In genomic region chr8:119284516-119284915, GRCm38 (mm10) we compare ENCODE assay signal across 26 mouse cellular contexts. TPM values are rescaled to one million over a fixed set of nuclear protein-coding genes. Genes with fewer than 3 reads are reported as not detected.
DNase-seq lines count a peak whose midpoint lies in the region; ATAC-seq and TF ChIP-seq lines count a peak whose summit lies in the region.
"Had no signal": no experiment of that assay in that cellular context is flagged by ENCODE, and none has a peak within 500 bp of the region (broad histone marks: within the 10 kb centered on the region; RNA-seq: fewer than 3 reads in every experiment).

No protein-coding gene starts in this region.

- intact Hi-C loops in gastrocnemius, adult 2 months (cut with DNase I), result no loop called here

- H3K4me2 ChIP-seq in midbrain, postnatal 0 days (ENCODE audit: low read depth, low read length, poor library complexity, severe bottlenecking), result no peak overlapping the region
- H3K4me2 ChIP-seq in midbrain, embryonic 15.5 days, result no peak overlapping the region
- no peak overlapping the region for H3K4me2 ChIP-seq in kidney, embryonic 15.5 days
- H3K4me2 ChIP-seq: embryonic facial prominence, embryonic 13.5 days; forebrain, embryonic 15.5 days; heart, embryonic 15.5 days; hindbrain, embryonic 12.5 days; limb, embryonic 12.5 days; liver, embryonic 15.5 days; lung, embryonic 15.5 days; midbrain, embryonic 11.5 days; neural tube, embryonic 13.5 days had no signal

- H3K9me3 ChIP-seq in midbrain, postnatal 0 days (ENCODE audit: low read length), result no peaks in the 10 kb centered on the region
- H3K9me3 ChIP-seq in midbrain, embryonic 15.5 days, result no peaks in the 10 kb centered on the region
- no peaks in the 10 kb centered on the region for H3K9me3 ChIP-seq in kidney, embryonic 15.5 days (replicated peaks)
- H3K9me3 ChIP-seq: embryonic facial prominence, embryonic 13.5 days; forebrain, embryonic 10.5 days; forebrain, embryonic 15.5 days; heart, embryonic 10.5 days; heart, embryonic 15.5 days; hindbrain, embryonic 12.5 days; limb, embryonic 12.5 days; liver, embryonic 15.5 days; lung, embryonic 15.5 days; neural tube, embryonic 13.5 days had no signal

- H3K27me3 ChIP-seq in midbrain, postnatal 0 days (ENCODE audit: insufficient read depth, low read length), result no peaks in the 10 kb centered on the region
- H3K27me3 ChIP-seq in midbrain, embryonic 15.5 days (replicated peaks), result no peaks in the 10 kb centered on the region
- no peaks in the 10 kb centered on the region for H3K27me3 ChIP-seq in kidney, embryonic 15.5 days
- H3K27me3 ChIP-seq: embryonic facial prominence, embryonic 13.5 days; forebrain, embryonic 15.5 days; heart, embryonic 15.5 days; hindbrain, embryonic 12.5 days; limb, embryonic 12.5 days; liver, embryonic 15.5 days; lung, embryonic 15.5 days; neural tube, embryonic 13.5 days had no signal

- TF ChIP-seq CTCF in gastrocnemius, adult 2 months (IDR thresholded peaks at IDR 0.05), result no peak
- no peak for TF ChIP-seq CTCF in midbrain, postnatal 0 days (IDR thresholded peaks at IDR 0.05)

- H3K9ac ChIP-seq in midbrain, postnatal 0 days (replicated peaks; ENCODE audit: low read length, poor library complexity, severe bottlenecking), result no peak overlapping the region
- H3K9ac ChIP-seq in midbrain, embryonic 15.5 days, result no peak overlapping the region
- H3K9ac ChIP-seq in kidney, embryonic 15.5 days, result no peak overlapping the region
- H3K9ac ChIP-seq: embryonic facial prominence, embryonic 13.5 days; forebrain, embryonic 15.5 days; heart, embryonic 15.5 days; hindbrain, embryonic 12.5 days; limb, embryonic 12.5 days; liver, embryonic 15.5 days; lung, embryonic 15.5 days; neural tube, embryonic 13.5 days had no signal

- H3K4me1 ChIP-seq in midbrain, postnatal 0 days (ENCODE audit: insufficient read depth, low read length), result no peaks in the 10 kb centered on the region
- no peaks in the 10 kb centered on the region for H3K4me1 ChIP-seq in midbrain, embryonic 15.5 days
- H3K4me1 ChIP-seq in kidney, embryonic 15.5 days, result no peaks in the 10 kb centered on the region
- H3K4me1 ChIP-seq: embryonic facial prominence, embryonic 13.5 days; forebrain, embryonic 10.5 days; heart, embryonic 10.5 days; heart, embryonic 15.5 days; hindbrain, embryonic 12.5 days; limb, embryonic 12.5 days; liver, embryonic 15.5 days; lung, embryonic 15.5 days; neural tube, embryonic 13.5 days had no signal

- no peak overlapping the region; the same call in 1 of the 2 replicates for H3K27ac ChIP-seq in gastrocnemius, adult 2 months
- no peak overlapping the region for H3K27ac ChIP-seq in midbrain, postnatal 0 days (ENCODE audit: low read depth, low read length)
- no peak overlapping the region for H3K27ac ChIP-seq in midbrain, embryonic 15.5 days
- no peak overlapping the region for H3K27ac ChIP-seq in kidney, embryonic 15.5 days
- H3K27ac ChIP-seq: embryonic facial prominence, embryonic 13.5 days; forebrain, embryonic 10.5 days; forebrain, embryonic 15.5 days; heart, embryonic 10.5 days; heart, embryonic 15.5 days; hindbrain, embryonic 12.5 days; limb, embryonic 12.5 days; liver, embryonic 15.5 days; lung, embryonic 15.5 days; neural tube, embryonic 13.5 days had no signal

- ATAC-seq in midbrain, postnatal 0 days (ENCODE audit: low FRiP score), result no peak
- no peak for ATAC-seq in midbrain, embryonic 15.5 days (replicated peaks)
- ATAC-seq in kidney, embryonic 15.5 days (replicated peaks; ENCODE audit: low FRiP score), result no peak
- ATAC-seq: CD4-positive, CD25-positive, alpha-beta regulatory T cell, adult 4 months; forebrain, embryonic 15.5 days; intestine, postnatal 0 days had no signal

- H3K36me3 ChIP-seq in midbrain, postnatal 0 days (ENCODE audit: insufficient read depth, low read length), result no peaks in the 10 kb centered on the region
- H3K36me3 ChIP-seq in midbrain, embryonic 15.5 days (replicated peaks), result no peaks in the 10 kb centered on the region
- H3K36me3 ChIP-seq in kidney, embryonic 15.5 days, result no peaks in the 10 kb centered on the region
- H3K36me3 ChIP-seq: embryonic facial prominence, embryonic 13.5 days; forebrain, embryonic 10.5 days; forebrain, embryonic 15.5 days; heart, embryonic 10.5 days; heart, embryonic 15.5 days; hindbrain, embryonic 12.5 days; limb, embryonic 12.5 days; liver, embryonic 15.5 days; lung, embryonic 15.5 days; neural tube, embryonic 13.5 days had no signal

- 78% methylated on average over 9 of the region's 9 CpGs for WGBS in midbrain, postnatal 0 days
- WGBS in midbrain, embryonic 15.5 days, result 80% methylated on average over 9 of the region's 9 CpGs
- WGBS in kidney, embryonic 15.5 days, result 84% methylated on average over 9 of the region's 9 CpGs

- no peak overlapping the region for H3K4me3 ChIP-seq in gastrocnemius, adult 2 months
- no peak overlapping the region for H3K4me3 ChIP-seq in midbrain, postnatal 0 days (ENCODE audit: low read depth, low read length)
- H3K4me3 ChIP-seq in midbrain, embryonic 15.5 days, result no peak overlapping the region
- H3K4me3 ChIP-seq in kidney, embryonic 15.5 days (replicated peaks), result no peak overlapping the region
- H3K4me3 ChIP-seq: embryonic facial prominence, embryonic 13.5 days; forebrain, embryonic 10.5 days; forebrain, embryonic 15.5 days; heart, embryonic 10.5 days; heart, embryonic 15.5 days; hindbrain, embryonic 12.5 days; limb, embryonic 12.5 days; liver, embryonic 15.5 days; lung, embryonic 15.5 days; neural tube, embryonic 13.5 days had no signal

- DNase-seq in cerebellum, adult 11-12 months, result peak; percentile 19
- DNase-seq in cerebellum, adult 8-10 months, result no peak
- peak; percentile 44 for DNase-seq in gastrocnemius, adult 2 months
- DNase-seq in gastrocnemius, postnatal 25 days, result no peak
- peak; percentile 24 for DNase-seq in midbrain, postnatal 0 days (ENCODE audit: low spot score)
- DNase-seq: kidney, adult 9 months; kidney, postnatal 14 days; layer of hippocampus, adult 9-11 months; lung, postnatal 36 days; thymus, adult 2 months; thymus, postnatal 36 days had no signal

RNA-seq across cellular contexts. Expression of gene Hsbp1, which starts 59.8 kb away (rescaled TPM):
- total RNA-seq in gastrocnemius, adult 2 months (2021), result 100 to 1,000 TPM; 132 to 151 TPM
- 100 to 1,000 TPM; 139 to 145 TPM for total RNA-seq in gastrocnemius, postnatal 25 days (2021)
- total RNA-seq in midbrain, postnatal 0 days (2014; rRNA removed), result 428 and 445 TPM in 2 replicates
- polyA plus RNA-seq in midbrain, postnatal 0 days (2015; fragmentation: Nextera tagmentation; extraction: Ambion mirVana), result 1,211 and 1,230 TPM in 2 replicates
- polyA plus RNA-seq in midbrain, embryonic 15.5 days (2015; fragmentation: Nextera tagmentation; extraction: Ambion mirVana), result 773 and 776 TPM in 2 replicates
- polyA plus RNA-seq in kidney, embryonic 15.5 days (2015; fragmentation: Nextera tagmentation; extraction: Ambion mirVana), result 322 TPM in 2 replicates

Comparison
In these comparisons a context has a peak if more than half of its experiments do, and no peak if none do; other contexts are left out.
1. DNase-seq: peak in cerebellum, adult 11-12 months (single experiment), gastrocnemius, adult 2 months (single experiment) and midbrain, postnatal 0 days (single experiment); none in cerebellum, adult 8-10 months (single experiment) and gastrocnemius, postnatal 25 days (single experiment).